Mouse (Mus musculus): ENCODE measurements around the gene Itpr3.

DNA sequence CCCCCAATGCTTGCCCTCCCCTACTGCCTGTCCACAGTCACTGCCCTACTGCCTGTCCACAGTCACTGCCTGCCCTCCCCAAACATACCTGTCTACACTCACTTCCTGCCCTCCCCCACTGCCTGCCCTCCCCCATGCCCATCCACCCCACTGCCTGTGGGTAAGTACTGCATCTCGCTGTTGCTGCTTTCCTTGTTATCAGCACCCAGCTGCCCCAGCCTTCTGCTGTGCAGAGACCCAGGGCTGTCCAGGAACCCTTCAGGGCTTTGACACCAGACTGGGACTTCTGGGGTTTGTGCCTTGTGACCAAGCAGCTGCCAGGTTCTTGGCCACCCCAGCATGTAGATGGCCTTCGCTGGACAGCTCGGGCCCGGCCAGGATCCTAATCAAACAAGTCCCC is 33.8 kb upstream of the Itpr3 start:
- TF ChIP-seq CTCF (IDR thresholded peaks at IDR 0.05; ENCODE audit: low read depth) (no peak), EP300 (IDR thresholded peaks at IDR 0.05; ENCODE audit: low read depth) (no peak)

Measured in liver, postnatal 0 days (tissue).